Mouse (Mus musculus): ENCODE measurements around the gene Gorab.
A peak's percentile ranks its signal among the peaks of the same experiment; 100 is the strongest.

The Gorab gene

GRCm38 (mm10) chr1:163403498-163404126, at the start of gene Gorab:
Gorab (minus strand) TSS chr1:163403669.
- peak; percentile 78 for DNase-seq (ENCODE audit: low read depth, low spot score)

GRCm38 (mm10) chr1:163443832-163444231, 40.4 kb upstream of the Gorab start:
- DNase-seq (ENCODE audit: low read depth, low spot score): no peak

GRCm38 (mm10) chr1:163439002-163439401, 35.5 kb upstream of the Gorab start:
- no peak for DNase-seq (ENCODE audit: low read depth, low spot score)

- DNase-seq (ENCODE audit: low read depth, low spot score): no peak
Measured at GRCm38 (mm10) chr1:163423467-163424014, 20.1 kb upstream of the Gorab start.

GRCm38 (mm10) chr1:163417191-163417590, 13.7 kb upstream of the Gorab start:
- no peak for DNase-seq (ENCODE audit: low read depth, low spot score)

GRCm38 (mm10) chr1:163414200-163414599, 10.7 kb upstream of the Gorab start:
- no peak for DNase-seq (ENCODE audit: low read depth, low spot score)

- no peak for DNase-seq (ENCODE audit: low read depth, low spot score)
Measured at GRCm38 (mm10) chr1:163406203-163406602, 2.7 kb upstream of the Gorab start.

- no peak for DNase-seq (ENCODE audit: low read depth, low spot score)
Measured at GRCm38 (mm10) chr1:163391321-163391720, 12.1 kb downstream of the Gorab start.

- no peak for DNase-seq (ENCODE audit: low read depth, low spot score)
Measured at GRCm38 (mm10) chr1:163390044-163390443, 13.4 kb downstream of the Gorab start.

GRCm38 (mm10) chr1:163386196-163386595, 17.3 kb downstream of the Gorab start:
- no peak for DNase-seq (ENCODE audit: low read depth, low spot score)

- DNase-seq (ENCODE audit: low read depth, low spot score): no peak
Measured at GRCm38 (mm10) chr1:163383442-163384027, 19.9 kb downstream of the Gorab start.

GRCm38 (mm10) chr1:163382048-163382719, 21.3 kb downstream of the Gorab start:
- DNase-seq (ENCODE audit: low read depth, low spot score): no peak

GRCm38 (mm10) chr1:163380591-163380990, 22.9 kb downstream of the Gorab start:
- DNase-seq (ENCODE audit: low read depth, low spot score): no peak

- DNase-seq (ENCODE audit: low read depth, low spot score): no peak
Measured at GRCm38 (mm10) chr1:163380072-163380471, 23.4 kb downstream of the Gorab start.

- no peak for DNase-seq (ENCODE audit: low read depth, low spot score)
Measured at GRCm38 (mm10) chr1:163377924-163378323, 25.5 kb downstream of the Gorab start.

GRCm38 (mm10) chr1:163376818-163377581, 26.5 kb downstream of the Gorab start:
- no peak for DNase-seq (ENCODE audit: low read depth, low spot score)

- no peak for DNase-seq (ENCODE audit: low read depth, low spot score)
Measured at GRCm38 (mm10) chr1:163374455-163374854, 29.0 kb downstream of the Gorab start.

- no peak for DNase-seq (ENCODE audit: low read depth, low spot score)
Measured at GRCm38 (mm10) chr1:163362202-163362601, 41.3 kb downstream of the Gorab start.

GRCm38 (mm10) chr1:163361376-163361775, 42.1 kb downstream of the Gorab start:
- DNase-seq (ENCODE audit: low read depth, low spot score): no peak

GRCm38 (mm10) chr1:163360796-163361195, 42.7 kb downstream of the Gorab start:
- DNase-seq (ENCODE audit: low read depth, low spot score): no peak

- no peak for DNase-seq (ENCODE audit: low read depth, low spot score)
Measured at GRCm38 (mm10) chr1:163359521-163359920, 43.9 kb downstream of the Gorab start.

GRCm38 (mm10) chr1:163358165-163358564, 45.3 kb downstream of the Gorab start:
- no peak for DNase-seq (ENCODE audit: low read depth, low spot score)

Measured in c-Kit-negative CD71-positive TER-119-positive erythroid progenitor cells, embryonic 14.5 days (primary cell).